Mouse (Mus musculus) forebrain, embryonic 11.5 days (tissue): ENCODE results near the gene Slc12a6. TPM values are rescaled to one million over a fixed set of nuclear protein-coding genes. Genes with fewer than 3 reads are reported as not detected.

Source experiments
- ATAC-seq: fragments of 200-750 bp; cut with Nextera tagmentation; replicated peaks from 2 replicates; pipeline ENCODE4 v1.8.0; 2017; ENCODE audit warnings: moderate TSS enrichment; ENCODE audit not compliant: low FRiP score
- DNase-seq: peaks from one replicate; pipeline ENCODE4 v3.0.0-alpha.2; 2017; ENCODE audit warnings: low spot score
- H3K27ac ChIP-seq: fragments of 300-500 bp; sonication (generic); 2 replicates; pipeline ENCODE4 v1.5.1; 2014; ENCODE audit warnings: low read depth, low read length
- H3K27me3 ChIP-seq: fragments of 300-500 bp; sonication (generic); 2 replicates; pipeline ENCODE4 v1.6.1; 2014; ENCODE audit warnings: mild to moderate bottlenecking, low read length, mixed read lengths; ENCODE audit not compliant: control insufficient read depth, insufficient read depth
- H3K36me3 ChIP-seq: fragments of 300-500 bp; sonication (generic); 2 replicates; pipeline ENCODE4 v1.6.1; 2014; ENCODE audit warnings: mild to moderate bottlenecking, low read length, moderate library complexity, mixed read lengths; ENCODE audit not compliant: control insufficient read depth, insufficient read depth
- H3K4me1 ChIP-seq: fragments of 300-500 bp; sonication (generic); replicated peaks from 2 replicates; pipeline ENCODE4 v1.6.1; 2014; ENCODE audit warnings: low read length, mixed read lengths; ENCODE audit not compliant: control insufficient read depth, insufficient read depth
- H3K4me2 ChIP-seq: fragments of 300-500 bp; sonication (generic); 2 replicates; pipeline ENCODE4 v1.6.1; 2014; ENCODE audit warnings: low read depth, mild to moderate bottlenecking, low read length, moderate library complexity, mixed read lengths; ENCODE audit not compliant: severe bottlenecking
- H3K4me3 ChIP-seq: fragments of 300-500 bp; sonication (generic); 2 replicates; pipeline ENCODE4 v1.5.1; 2014; ENCODE audit warnings: low read depth, low read length
- H3K9ac ChIP-seq: fragments of 300-500 bp; sonication (generic); 2 replicates; pipeline ENCODE4 v1.6.1; 2014; ENCODE audit warnings: low read length
- H3K9me3 ChIP-seq: fragments of 300-500 bp; sonication (generic); 2 replicates; pipeline ENCODE4 v1.6.1; 2016; ENCODE audit warnings: low read length, mixed read lengths; ENCODE audit not compliant: control insufficient read depth
- WGBS: fragments of 180-500 bp; shearing (Covaris S2); extraction: QIAGEN DNeasy Blood & Tissue Kit; methylation state at CpG from one replicate; pipeline ENCODE4 v1.1.7; 2014; 5-methylcytosine and 5-hydroxymethylcytosine counted together
- polyA plus RNA-seq: library from polyadenylated mRNA; unstranded; fragments of >200 nt; fragmentation: Nextera tagmentation; extraction: Ambion mirVana; gene quantifications from 2 replicates; pipeline ENCODE4 v1.2.1, GENCODE M21; 2014

Gene Slc12a6
- polyA plus RNA-seq, 1 experiment from 2014 or later = 16.0 TPM

DNA sequence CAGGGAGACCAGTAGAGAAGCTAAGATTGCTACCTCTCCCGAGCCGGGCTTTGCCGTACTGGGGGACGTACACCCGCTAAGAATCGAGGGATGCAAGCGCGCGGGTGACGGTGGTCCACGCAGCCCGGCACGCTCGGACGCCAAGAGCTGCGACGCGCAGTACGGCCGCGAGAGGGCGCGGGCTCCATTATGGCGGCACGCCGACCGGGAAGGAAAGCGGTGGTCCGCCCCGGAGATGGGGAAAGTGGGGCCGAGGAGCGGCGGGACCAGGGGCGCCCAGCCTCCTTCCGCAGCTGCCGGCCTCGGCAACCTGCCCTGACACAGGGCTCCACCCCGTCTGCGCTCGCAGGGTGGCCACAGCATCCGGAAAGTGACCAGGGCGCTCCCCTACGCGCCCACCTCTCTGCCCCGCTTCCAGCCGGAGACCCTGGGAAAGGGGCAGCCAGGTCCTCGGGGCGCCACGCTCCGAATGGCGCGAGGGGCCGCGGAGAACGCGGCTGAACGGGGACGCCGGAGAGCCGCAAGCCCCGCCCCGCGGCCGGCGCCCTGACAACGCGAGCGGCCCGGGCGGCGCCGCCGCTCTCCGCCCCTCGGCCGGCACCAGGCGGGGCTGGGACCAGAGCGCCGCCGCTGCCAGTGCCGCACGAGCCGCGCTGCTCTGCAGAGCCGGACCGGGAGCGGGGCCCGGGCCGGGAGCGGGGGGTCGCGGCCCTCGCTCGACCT lies 26.3 kb upstream of the Slc12a6 start, which contains the start of gene Lpcat4:
Gene Lpcat4, plus strand, starts transcription at position 257 of the 723 bp plus-strand sequence.
- peak within 1 kb of the TSS; percentile 80 for H3K9ac ChIP-seq
- H3K4me3 ChIP-seq = peak within 1 kb of the TSS; percentile 63
- H3K27me3 ChIP-seq = no peaks in the 10 kb centered on the region
- H3K36me3 ChIP-seq = no peaks in the 10 kb centered on the region
- ATAC-seq = peak; percentile 90
- peak within 1 kb of the TSS; percentile 93 for H3K27ac ChIP-seq
- H3K4me2 ChIP-seq = peak within 1 kb of the TSS; percentile 81
- H3K4me1 ChIP-seq = no peaks in the 10 kb centered on the region; the same call in none of the 2 replicates
- peak; percentile 96 for DNase-seq
- WGBS = under 1% methylated on average over 51 of the region's 94 CpGs
- H3K9me3 ChIP-seq = no peaks in the 10 kb centered on the region

DNA sequence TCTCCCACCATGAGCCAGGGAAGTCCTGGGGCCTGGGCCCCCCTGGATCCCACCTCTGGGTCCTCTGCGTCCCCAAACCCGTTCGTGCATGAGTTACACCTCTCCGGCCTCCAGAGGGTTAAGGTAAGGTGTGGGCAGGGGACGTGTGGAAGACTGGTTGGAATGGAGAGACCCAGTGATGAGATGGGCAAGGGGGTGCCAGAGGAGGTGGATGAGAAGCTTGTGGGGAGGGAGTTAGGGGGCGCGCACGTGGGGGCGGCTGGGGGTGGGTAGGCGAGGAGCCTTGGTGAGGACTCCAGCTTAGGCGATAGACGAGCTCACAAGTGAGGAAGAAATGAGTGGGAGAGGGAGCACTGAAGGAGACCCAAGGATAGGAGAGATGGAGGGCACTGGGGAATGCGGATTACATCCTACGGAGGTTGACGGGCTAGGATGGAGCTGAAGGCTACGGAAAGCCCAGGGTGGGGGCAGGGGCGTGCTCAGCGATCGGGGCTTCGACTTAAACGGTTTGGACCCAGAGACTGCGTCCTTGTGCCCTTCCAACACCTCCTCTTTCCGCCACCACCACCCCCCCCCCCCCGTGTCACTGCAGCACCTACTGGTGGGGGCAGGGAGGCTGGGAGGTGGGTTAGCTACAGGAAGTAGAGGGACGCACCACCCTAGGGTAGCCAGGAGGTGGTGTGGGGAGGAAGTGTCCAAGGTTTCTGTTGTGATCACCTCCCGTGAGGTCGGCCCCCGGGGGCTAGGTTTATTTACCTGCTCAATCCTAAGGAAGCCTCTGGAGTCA lies 25.5 kb upstream of the Slc12a6 start:
- Histone ChIP-seq H3K4me2 (peak overlapping the region; percentile 81), H3K4me3 (peak overlapping the region; percentile 63), H3K36me3 (no peaks in the 10 kb centered on the region), H3K27me3 (no peaks in the 10 kb centered on the region), H3K9me3 (no peaks in the 10 kb centered on the region), H3K9ac (peak overlapping the region; percentile 80), H3K4me1 (no peaks in the 10 kb centered on the region; the same call in none of the 2 replicates), H3K27ac (peak overlapping the region; percentile 93)
- DNase-seq (peak; percentile 71), ATAC-seq (peak; percentile 70)
- WGBS = under 1% methylated on average over 27 of the region's 28 CpGs

GRCm38 (mm10) chr2:112241787-112242186 lies 23.8 kb upstream of the Slc12a6 start:
- 82% methylated on average over 14 of the region's 14 CpGs for WGBS
- no peak overlapping the region for H3K4me3 ChIP-seq

DNA sequence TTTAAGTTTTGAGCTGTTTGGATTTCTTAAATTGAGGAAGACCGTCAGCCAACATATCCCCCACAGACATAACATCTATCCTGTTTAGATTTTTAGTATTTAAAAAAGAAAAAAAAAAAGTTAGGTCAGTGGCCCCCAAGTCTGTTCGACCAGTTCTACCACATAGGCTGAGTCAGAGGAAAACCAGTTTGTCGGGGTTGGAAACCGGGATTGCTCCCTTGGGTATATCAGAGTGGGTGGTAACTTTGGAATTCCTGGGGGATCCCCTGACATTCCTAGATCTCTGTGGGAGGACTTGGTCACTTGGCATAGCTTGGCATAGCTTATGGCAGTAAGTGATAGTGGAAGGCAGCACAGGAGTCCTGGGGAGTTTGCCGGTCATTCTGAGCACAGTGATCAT lies 20.3 kb upstream of the Slc12a6 start:
- ATAC-seq = no peak
- Histone ChIP-seq H3K9me3 (no peaks in the 10 kb centered on the region), H3K27ac (no peak overlapping the region), H3K4me2 (no peak overlapping the region), H3K9ac (no peak overlapping the region), H3K4me1 (no peaks in the 10 kb centered on the region; the same call in none of the 2 replicates), H3K36me3 (no peaks in the 10 kb centered on the region), H3K27me3 (no peaks in the 10 kb centered on the region), H3K4me3 (no peak overlapping the region)
- no peak for DNase-seq
- 89% methylated on average over 5 of the region's 5 CpGs for WGBS

More at GRCm38 (mm10) chr2:112241787-112242186, 23.8 kb upstream of the Slc12a6 start:
- Histone ChIP-seq H3K9me3 (no peaks in the 10 kb centered on the region), H3K27me3 (no peaks in the 10 kb centered on the region), H3K9ac (no peak overlapping the region), H3K4me1 (no peaks in the 10 kb centered on the region; the same call in none of the 2 replicates), H3K4me2 (no peak overlapping the region), H3K27ac (no peak overlapping the region), H3K36me3 (no peaks in the 10 kb centered on the region)
- DNase-seq (no peak), ATAC-seq (no peak)

- Histone ChIP-seq H3K9ac (no peak overlapping the region), H3K27ac (no peak overlapping the region), H3K9me3 (no peaks in the 10 kb centered on the region), H3K36me3 (no peaks in the 10 kb centered on the region), H3K4me1 (no peaks in the 10 kb centered on the region; the same call in 1 of the 2 replicates), H3K27me3 (no peaks in the 10 kb centered on the region), H3K4me3 (no peak overlapping the region), H3K4me2 (no peak overlapping the region)
- no peak for DNase-seq
- 87% methylated on average over 6 of the region's 6 CpGs for whole genome bisulfite sequencing
- ATAC-seq = no peak
Observed at GRCm38 (mm10) chr2:112246193-112246592, 19.4 kb upstream of the Slc12a6 start.

GRCm38 (mm10) chr2:112247323-112247722 lies 18.3 kb upstream of the Slc12a6 start:
- DNase-seq (no peak), ATAC-seq (no peak)
- Histone ChIP-seq H3K9me3 (no peaks in the 10 kb centered on the region), H3K27me3 (no peaks in the 10 kb centered on the region), H3K36me3 (no peaks in the 10 kb centered on the region), H3K4me1 (no peaks in the 10 kb centered on the region), H3K4me3 (no peak overlapping the region), H3K27ac (no peak overlapping the region), H3K4me2 (no peak overlapping the region), H3K9ac (no peak overlapping the region)
- 87% methylated on average over 10 of the region's 10 CpGs for WGBS

- 90% methylated on average over 10 of the region's 10 CpGs for WGBS
- H3K9me3 ChIP-seq = no peaks in the 10 kb centered on the region
- ATAC-seq = no peak
Observed at GRCm38 (mm10) chr2:112249780-112250453, 15.7 kb upstream of the Slc12a6 start.

GRCm38 (mm10) chr2:112254675-112255515 lies 10.7 kb upstream of the Slc12a6 start:
- Histone ChIP-seq H3K9ac (no peak overlapping the region), H3K4me2 (no peak overlapping the region), H3K4me1 (no peaks in the 10 kb centered on the region), H3K36me3 (no peaks in the 10 kb centered on the region), H3K27me3 (no peaks in the 10 kb centered on the region), H3K4me3 (no peak overlapping the region), H3K27ac (no peak overlapping the region), H3K9me3 (no peaks in the 10 kb centered on the region)
- DNase-seq (no peak), ATAC-seq (no peak)
- 73% methylated on average over 7 of the region's 7 CpGs for WGBS

More at GRCm38 (mm10) chr2:112249780-112250453, 15.7 kb upstream of the Slc12a6 start:
- Histone ChIP-seq H3K4me2 (no peak overlapping the region), H3K4me1 (no peaks in the 10 kb centered on the region), H3K27me3 (no peaks in the 10 kb centered on the region), H3K36me3 (no peaks in the 10 kb centered on the region), H3K9ac (no peak overlapping the region), H3K4me3 (no peak overlapping the region), H3K27ac (no peak overlapping the region)
- no peak for DNase-seq
